Mouse (Mus musculus): ENCODE data around the gene Eif6. TPM values are rescaled to one million over a fixed set of nuclear protein-coding genes. Genes with fewer than 3 reads are reported as not detected.
"Not testable (repeated sequence)": the region's sequence is repeated elsewhere in the genome, so short reads cannot be mapped to it uniquely, and the experiment has no call there.

The Eif6 gene
- total and polyA plus RNA-seq, 3 experiments: 220 to 463 (median 289) TPM

DNA sequence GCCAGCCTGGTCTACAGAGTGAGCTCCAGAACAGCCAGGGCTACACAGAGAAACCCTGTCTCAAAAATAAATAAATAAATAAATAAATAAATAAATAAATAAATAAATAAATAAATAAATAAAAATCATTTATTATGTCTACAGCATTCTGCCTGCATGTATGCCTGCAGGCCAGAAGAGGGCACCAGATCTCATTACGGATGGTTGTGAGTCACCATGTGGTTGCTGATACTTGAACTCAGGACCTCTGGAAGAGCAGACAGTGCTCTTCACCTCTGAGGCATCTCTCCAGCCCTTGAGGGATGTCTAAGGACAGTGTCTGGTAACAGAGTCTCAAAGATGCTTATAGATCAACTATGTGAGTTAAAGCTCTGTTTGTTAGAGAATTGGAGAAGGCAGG, 5.4 kb upstream of the Eif6 start:
- not testable (repeated sequence) for DNase-seq (ENCODE audit: extremely low read depth)
- TF ChIP-seq CTCF (conservative IDR thresholded peaks at IDR 0.05 in 1 of 2, IDR thresholded peaks at IDR 0.05 in 1 of 2; ENCODE audit: low read depth in 2 of 2, low read length in 2 of 2): peak in 1 of 2 experiments; percentile 26; a peak in 1 of 4 replicates

DNA sequence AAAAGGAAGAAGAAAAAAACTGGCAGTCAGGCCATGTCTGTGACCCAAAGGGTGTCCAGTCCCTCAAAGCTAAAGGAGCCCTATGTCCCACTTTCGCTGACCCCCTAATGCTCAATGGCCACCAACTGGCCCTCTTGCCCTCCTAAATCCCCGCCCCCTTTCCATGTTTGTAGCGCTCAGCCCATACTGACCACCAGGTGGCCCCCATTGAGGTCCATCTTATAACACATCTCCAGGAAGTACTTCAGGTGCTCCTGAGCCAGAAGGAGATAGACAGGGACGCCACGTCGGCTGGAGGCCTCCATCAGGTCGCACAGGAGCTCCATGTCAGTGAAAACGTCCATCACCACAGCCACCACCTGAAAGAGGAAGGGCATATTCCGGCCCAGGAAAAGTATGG, 4.6 kb upstream of the Eif6 start:
- dilution Hi-C loops (cut with MboI; ENCODE audit: extremely low pct_ligation_motif_present, extremely low pct_unique_long_range_greater_than_20kb, low sequenced_read_pairs): no loop called here
- in situ Hi-C loops (cut with MboI; ENCODE audit: low pct_ligation_motif_present, low pct_unique_long_range_greater_than_20kb, low sequenced_read_pairs): loop anchor here (25.0 kb wide), 1 partner anchor 306 kb away; the partner anchor contains the start of genes Gm28036, Nfs1 and Romo1
- no peaks in the 10 kb centered on the region for H3K36me3 ChIP-seq (replicated peaks in 1 of 2; ENCODE audit: control insufficient read depth in 1 of 2, insufficient read depth in 1 of 2, low read length in 1 of 2)
- no peak overlapping the region for H3K9ac ChIP-seq (ENCODE audit: insufficient read depth, low read depth)
- no peak overlapping the region for H3K4me3 ChIP-seq (replicated peaks in 1 of 3; ENCODE audit: low read depth in 2 of 3, low read length in 2 of 3, poor library complexity in 1 of 3)
- peak; percentile 26 for DNase-seq (ENCODE audit: extremely low read depth)
- no peak overlapping the region for H3K4me2 ChIP-seq (ENCODE audit: insufficient read depth, low read depth, poor library complexity, severe bottlenecking)
- H3K27me3 ChIP-seq (replicated peaks): peaks cover 13% of the 10 kb centered on the region
- no peak overlapping the region for H3K27ac ChIP-seq (ENCODE audit: insufficient read depth, low read depth)
- H3K9me3 ChIP-seq (replicated peaks; ENCODE audit: low read length): no peaks in the 10 kb centered on the region
- peaks cover 4 to 12% of the 10 kb centered on the region in 2 experiments; a peak in 3 of 4 replicates for H3K4me1 ChIP-seq (ENCODE audit: control insufficient read depth in 1 of 2, insufficient read depth in 2 of 2)
- no peak for TF ChIP-seq MAX (IDR thresholded peaks at IDR 0.05; ENCODE audit: low read length)
- no peak for TF ChIP-seq UBTF (IDR thresholded peaks at IDR 0.05; ENCODE audit: low read depth, low read length)
- peak in 1 of 2 experiments; percentile 59; a peak in 2 of 4 replicates for TF ChIP-seq CTCF (conservative IDR thresholded peaks at IDR 0.05 in 1 of 2, IDR thresholded peaks at IDR 0.05 in 1 of 2; ENCODE audit: low read depth in 2 of 2, low read length in 2 of 2)
- TF ChIP-seq TCF12 (IDR thresholded peaks at IDR 0.05; ENCODE audit: low read depth, low read length): no peak
- TF ChIP-seq ELF1 (IDR thresholded peaks at IDR 0.05; ENCODE audit: low read depth, low read length): peak; percentile 58
- TF ChIP-seq MAFK (IDR thresholded peaks at IDR 0.05; ENCODE audit: insufficient replicate concordance, low read length): no peak
- TF ChIP-seq GABPA (IDR thresholded peaks at IDR 0.05; ENCODE audit: insufficient replicate concordance, low read depth, low read length): no peak
- TF ChIP-seq POLR2AphosphoS2 (IDR thresholded peaks at IDR 0.05; ENCODE audit: low read depth, low read length): no peak
- peak; percentile 46 for TF ChIP-seq SMC3 (IDR thresholded peaks at IDR 0.05; ENCODE audit: low read depth, low read length)
- no peak for TF ChIP-seq MXI1 (IDR thresholded peaks at IDR 0.05; ENCODE audit: low read depth, low read length)
- H3K79me2 ChIP-seq (replicated peaks; ENCODE audit: control insufficient read depth, extremely low read depth, insufficient read depth, poor library complexity, severe bottlenecking): peaks cover 2% of the 10 kb centered on the region

More for the DNA sequence above, 5.4 kb upstream of the Eif6 start:
- H3K4me3 ChIP-seq (replicated peaks in 1 of 3; ENCODE audit: low read depth in 2 of 3, low read length in 2 of 3, poor library complexity in 1 of 3); H3K4me2 ChIP-seq (ENCODE audit: insufficient read depth, low read depth, poor library complexity, severe bottlenecking); H3K27ac ChIP-seq (ENCODE audit: insufficient read depth, low read depth); H3K9ac ChIP-seq (ENCODE audit: insufficient read depth, low read depth); dilution Hi-C loops (cut with MboI; ENCODE audit: extremely low pct_ligation_motif_present, extremely low pct_unique_long_range_greater_than_20kb, low sequenced_read_pairs); H3K36me3 ChIP-seq (replicated peaks in 1 of 2; ENCODE audit: control insufficient read depth in 1 of 2, insufficient read depth in 1 of 2, low read length in 1 of 2); H3K79me2 ChIP-seq (replicated peaks; ENCODE audit: control insufficient read depth, extremely low read depth, insufficient read depth, poor library complexity, severe bottlenecking); H3K9me3 ChIP-seq (replicated peaks; ENCODE audit: low read length): not testable (repeated sequence)
- Histone ChIP-seq H3K4me1 (ENCODE audit: control insufficient read depth in 1 of 2, insufficient read depth in 2 of 2) (peaks cover 4 to 10% of the 10 kb centered on the region in 2 experiments; a peak in 3 of 4 replicates), H3K27me3 (replicated peaks) (peaks cover 17% of the 10 kb centered on the region)
- in situ Hi-C loops (cut with MboI; ENCODE audit: low pct_ligation_motif_present, low pct_unique_long_range_greater_than_20kb, low sequenced_read_pairs): loop anchor here (25.0 kb wide), 1 partner anchor 305 kb away; the partner anchor contains the start of genes Gm28036, Nfs1 and Romo1

DNA sequence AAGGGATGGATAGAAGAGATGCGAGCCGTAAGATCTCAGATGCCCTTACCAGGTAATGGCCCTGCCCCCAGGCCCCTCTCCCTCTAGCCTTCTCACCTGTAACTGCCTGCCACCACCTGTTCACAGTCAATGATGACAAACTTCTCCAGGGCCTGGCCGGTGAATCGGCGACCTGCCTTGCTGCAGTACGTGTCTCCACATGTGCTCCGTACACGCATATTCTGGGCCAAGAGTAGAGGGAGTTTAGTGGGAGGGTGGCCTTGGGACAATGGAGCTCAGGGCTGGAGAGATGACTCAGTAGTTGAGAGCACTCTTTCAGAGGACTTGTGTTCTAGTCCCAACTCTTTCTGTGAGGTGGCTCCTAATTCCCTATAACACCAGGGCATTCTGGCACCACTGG, 4.1 kb upstream of the Eif6 start:
- DNase-seq (ENCODE audit: extremely low read depth): no peak
- no peaks in the 10 kb centered on the region for H3K9me3 ChIP-seq (replicated peaks; ENCODE audit: low read length)
- no peak overlapping the region for H3K9ac ChIP-seq (ENCODE audit: insufficient read depth, low read depth)
- peaks cover 6% of the 10 kb centered on the region for H3K79me2 ChIP-seq (replicated peaks; ENCODE audit: control insufficient read depth, extremely low read depth, insufficient read depth, poor library complexity, severe bottlenecking)
- peaks cover 4 to 12% of the 10 kb centered on the region in 2 experiments; a peak in 3 of 4 replicates for H3K4me1 ChIP-seq (ENCODE audit: control insufficient read depth in 1 of 2, insufficient read depth in 2 of 2)
- no peaks in the 10 kb centered on the region for H3K36me3 ChIP-seq (replicated peaks in 1 of 2; ENCODE audit: control insufficient read depth in 1 of 2, insufficient read depth in 1 of 2, low read length in 1 of 2)
- H3K4me2 ChIP-seq (ENCODE audit: insufficient read depth, low read depth, poor library complexity, severe bottlenecking): no peak overlapping the region
- dilution Hi-C loops (cut with MboI; ENCODE audit: extremely low pct_ligation_motif_present, extremely low pct_unique_long_range_greater_than_20kb, low sequenced_read_pairs): no loop called here
- in situ Hi-C loops (cut with MboI; ENCODE audit: low pct_ligation_motif_present, low pct_unique_long_range_greater_than_20kb, low sequenced_read_pairs): loop anchor here (25.0 kb wide), 1 partner anchor 306 kb away; the partner anchor contains the start of genes Gm28036, Nfs1 and Romo1
- no peak overlapping the region for H3K4me3 ChIP-seq (replicated peaks in 1 of 3; ENCODE audit: low read depth in 2 of 3, low read length in 2 of 3, poor library complexity in 1 of 3)
- TF ChIP-seq UBTF (IDR thresholded peaks at IDR 0.05; ENCODE audit: low read depth, low read length) (no peak), RCOR1 (conservative IDR thresholded peaks at IDR 0.05; ENCODE audit: low read depth, low read length) (no peak), E2F4 (IDR thresholded peaks at IDR 0.05; ENCODE audit: insufficient replicate concordance, low read depth, low read length) (no peak), TCF12 (IDR thresholded peaks at IDR 0.05; ENCODE audit: low read depth, low read length) (no peak), ZNF384 (IDR thresholded peaks at IDR 0.05; ENCODE audit: low read depth, low read length) (no peak), CTCF (conservative IDR thresholded peaks at IDR 0.05 in 1 of 2, IDR thresholded peaks at IDR 0.05 in 1 of 2; ENCODE audit: low read depth in 2 of 2, low read length in 2 of 2) (no peak), ETS1 (conservative IDR thresholded peaks at IDR 0.05; ENCODE audit: low read depth, low read length) (no peak), MAFK (IDR thresholded peaks at IDR 0.05; ENCODE audit: insufficient replicate concordance, low read length) (no peak), SIN3A (IDR thresholded peaks at IDR 0.05; ENCODE audit: low read length) (no peak), ELF1 (IDR thresholded peaks at IDR 0.05; ENCODE audit: low read depth, low read length) (no peak)
- peaks cover 11% of the 10 kb centered on the region for H3K27me3 ChIP-seq (replicated peaks)
- H3K27ac ChIP-seq (ENCODE audit: insufficient read depth, low read depth): no peak overlapping the region

Data from CH12.LX (cell line).